Mouse (Mus musculus) G1E-ER4 (cell line): Measurements from ENCODE around the gene Tns2. TPM values are rescaled to one million over a fixed set of nuclear protein-coding genes. Genes with fewer than 3 reads are reported as not detected.

Source experiments
- GATA1 ChIP-seq: IDR thresholded peaks from one replicate; pipeline ENCODE4 v1.8.0; 2012; ENCODE audit warnings: low read length, inconsistent platforms
- polyA plus RNA-seq: library from polyadenylated mRNA; stranded (reverse); fragments of >175 nt; gene quantifications from 2 replicates; pipeline ENCODE4 v1.2.3, GENCODE M21; 2012

The Tns2 gene
- 0.27 and 0.48 TPM in 2 replicates for polyA plus RNA-seq

GRCm38 (mm10) chr15:102100161-102100981, at the start of gene Tns2:
Gene Tns2 (plus strand): TSS chr15:102100413.
- no peak for TF ChIP-seq GATA1

GRCm38 (mm10) chr15:102051920-102052683, 48.1 kb upstream of the Tns2 start:
- no peak for TF ChIP-seq GATA1

DNA sequence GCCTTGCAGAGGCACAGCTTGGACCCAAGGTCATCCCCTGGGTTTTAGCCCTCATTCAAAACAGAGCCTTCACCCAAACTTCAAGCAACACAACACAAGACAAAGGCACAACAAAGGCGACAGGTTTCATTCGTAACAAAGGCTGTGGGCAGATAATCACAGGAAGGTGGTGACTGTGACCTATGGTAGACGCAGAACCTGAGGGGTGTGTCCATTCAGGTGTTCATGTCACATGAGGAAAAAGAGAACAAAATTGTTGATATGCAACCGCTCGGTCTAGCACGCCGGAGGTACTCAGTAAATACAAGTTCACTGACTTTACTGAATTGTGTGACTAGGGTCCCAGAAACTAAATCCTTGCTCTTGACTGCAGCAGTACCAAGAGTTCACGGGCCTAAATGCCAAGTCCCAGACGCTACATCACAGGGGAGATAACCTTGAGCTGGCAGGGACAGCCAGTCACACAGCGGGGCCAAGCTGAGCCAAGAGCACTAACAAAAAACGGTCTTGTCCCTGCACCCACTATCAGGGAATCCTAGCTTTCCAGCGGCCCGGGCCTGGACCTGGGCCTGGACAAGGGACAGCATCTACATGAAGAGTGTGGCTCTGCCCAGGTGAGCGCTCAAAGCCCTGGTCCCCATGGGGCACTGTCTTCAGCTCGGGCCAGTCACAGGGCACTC, 43.6 kb upstream of the Tns2 start:
- no peak for TF ChIP-seq GATA1

- TF ChIP-seq GATA1 = no peak
These were observed 34.4 kb upstream of the Tns2 start for GRCm38 (mm10) chr15:102065661-102066325.

- no peak for TF ChIP-seq GATA1
These were observed 29.4 kb upstream of the Tns2 start for GRCm38 (mm10) chr15:102070476-102071467.

GRCm38 (mm10) chr15:102072963-102073558, 27.2 kb upstream of the Tns2 start:
- no peak for TF ChIP-seq GATA1

DNA sequence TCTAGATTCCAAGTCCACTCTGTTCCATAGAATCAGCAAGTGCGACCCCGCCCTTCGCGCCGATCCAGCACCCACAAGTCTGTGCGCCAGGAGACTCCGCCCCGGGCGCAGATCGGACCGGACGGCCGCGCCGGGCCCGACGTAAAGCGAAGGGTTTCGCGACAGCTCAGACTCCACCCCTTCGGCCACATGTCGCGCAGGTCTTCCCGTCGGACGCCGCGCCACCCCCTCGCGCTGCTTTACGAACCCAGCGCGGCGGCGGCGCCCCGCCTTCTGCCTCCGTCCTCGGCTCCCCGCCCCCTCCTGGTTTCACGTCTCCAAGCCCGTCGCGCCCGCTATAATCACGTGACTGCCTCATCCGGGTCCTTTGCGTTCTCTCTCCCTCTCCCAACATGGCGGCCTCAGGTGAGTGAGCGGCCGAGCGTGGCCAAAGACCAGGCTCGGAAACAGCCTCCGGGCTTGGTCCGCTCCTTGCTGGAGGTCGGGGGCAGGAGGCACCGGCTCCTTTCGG, 26.6 kb upstream of the Tns2 start, which contains the start of gene Eif4b:
Gene Eif4b (plus strand): TSS at position 215 of the 511 bp plus-strand sequence.
- no peak for TF ChIP-seq GATA1

GRCm38 (mm10) chr15:102074070-102074731, 26.0 kb upstream of the Tns2 start:
- no peak for TF ChIP-seq GATA1

GRCm38 (mm10) chr15:102074876-102075585, 25.2 kb upstream of the Tns2 start:
- no peak for TF ChIP-seq GATA1

DNA sequence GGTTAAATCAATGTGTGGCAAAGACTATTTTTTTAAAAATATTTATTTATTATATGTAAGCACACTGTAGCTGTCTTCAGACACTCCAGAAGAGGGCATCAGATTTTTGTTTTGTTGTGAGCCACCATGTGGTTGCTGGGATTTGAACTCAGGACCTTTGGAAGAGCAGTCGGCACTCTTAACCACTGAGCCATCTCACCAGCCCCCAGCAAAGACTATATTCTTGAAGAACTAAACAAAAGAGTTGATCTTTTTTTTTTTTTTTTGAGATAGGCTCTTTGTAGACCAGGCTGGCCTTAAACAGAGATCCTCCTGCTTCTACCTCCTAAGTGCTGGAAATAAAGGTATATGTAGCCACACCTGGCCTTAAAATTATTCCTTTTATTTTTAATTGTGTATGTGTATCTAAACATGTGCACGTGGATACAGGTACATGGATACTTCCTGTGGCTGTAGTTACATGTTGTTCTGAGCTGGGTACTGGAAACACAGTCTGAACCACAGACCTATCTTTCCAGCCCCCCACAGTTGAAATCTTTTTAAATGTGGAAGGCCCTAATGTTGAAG, 23.0 kb upstream of the Tns2 start:
- no peak for TF ChIP-seq GATA1

DNA sequence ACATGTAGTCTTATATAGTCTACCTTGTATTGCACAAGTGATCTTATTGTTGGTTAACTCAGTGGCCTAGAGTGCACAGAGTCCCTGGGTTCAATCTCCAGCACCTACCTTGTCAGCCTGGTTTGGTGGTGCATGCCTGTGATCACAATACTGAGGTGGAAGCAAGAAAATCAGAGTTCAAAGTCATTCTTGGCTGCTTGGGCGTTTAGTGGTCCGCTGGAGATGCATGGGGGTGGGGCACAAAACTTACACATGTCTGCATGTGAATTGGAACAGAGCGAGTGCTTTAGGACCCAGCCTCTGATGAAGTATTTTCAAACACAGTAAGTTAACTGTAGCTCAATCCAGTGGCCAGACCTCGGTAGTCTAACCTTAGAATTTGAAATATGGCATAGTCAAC, 21.0 kb upstream of the Tns2 start:
- TF ChIP-seq GATA1 = no peak

GRCm38 (mm10) chr15:102080429-102080828, 19.8 kb upstream of the Tns2 start:
- no peak for TF ChIP-seq GATA1
